Mouse (Mus musculus) C2C12 (cell line): ENCODE results near the gene Cxcl17.
"Not testable (repeated sequence)": the region's sequence is repeated elsewhere in the genome, so short reads cannot be mapped to it uniquely, and the experiment has no call there.

ENCODE experiments used
- CEBPB ChIP-seq: IDR thresholded peaks from one replicate; pipeline ENCODE4 v1.6.1; 2011; ENCODE audit warnings: low read depth, mild to moderate bottlenecking, control low read depth, moderate library complexity
- CTCF ChIP-seq: IDR thresholded peaks from one replicate; pipeline ENCODE4 v1.5.1; 2011; ENCODE audit not compliant: control insufficient read depth, insufficient read depth, insufficient read length

- not testable (repeated sequence) for TF ChIP-seq CTCF, CEBPB
These were observed 48.8 kb upstream of the Cxcl17 start for GRCm38 (mm10) chr7:25461336-25462032.
